In genomic region chr2:84736312-84737161, GRCm38 (mm10) we compare ENCODE assay signal across 8 mouse cellular contexts. TPM values are rescaled to one million over a fixed set of nuclear protein-coding genes. Genes with fewer than 3 reads are reported as not detected.
DNase-seq lines count a peak whose midpoint lies in the region; ATAC-seq and TF ChIP-seq lines count a peak whose summit lies in the region.

No protein-coding gene starts in this region.

- H3K27me3 ChIP-seq in lung, postnatal 0 days (replicated peaks; ENCODE audit: insufficient read depth, low read length): 0 out of 2 replicates have a peak, but pooled peaks cover 11% of the 10 kb centered on the region
- H3K27me3 ChIP-seq in embryonic facial prominence, embryonic 12.5 days: no peaks in the 10 kb centered on the region
- H3K27me3 ChIP-seq in intestine, embryonic 15.5 days (replicated peaks): 0 out of 2 replicates have a peak, but pooled peaks cover 9% of the 10 kb centered on the region
- H3K27me3 ChIP-seq in neural tube, embryonic 12.5 days (replicated peaks): no peaks in the 10 kb centered on the region

- no peak for DNase-seq in lung, postnatal 0 days (ENCODE audit: low spot score)
- DNase-seq in lung, postnatal 14 days: no peak
- DNase-seq in layer of hippocampus, postnatal 36 days: no peak
- no peak for DNase-seq in urinary bladder, adult 18-20 months (ENCODE audit: low spot score in 2 of 2)

- H3K4me2 ChIP-seq in lung, postnatal 0 days (replicated peaks; ENCODE audit: low read depth, low read length): peak overlapping the region; percentile 19
- H3K4me2 ChIP-seq in embryonic facial prominence, embryonic 12.5 days (replicated peaks): peak overlapping the region; percentile 97
- peak overlapping the region; percentile 53 for H3K4me2 ChIP-seq in intestine, embryonic 15.5 days (replicated peaks)
- H3K4me2 ChIP-seq in neural tube, embryonic 12.5 days (replicated peaks): peak overlapping the region; percentile 58

- TF ChIP-seq EP300 in lung, postnatal 0 days (IDR thresholded peaks at IDR 0.05): no peak

- ATAC-seq in lung, postnatal 0 days: no peak
- ATAC-seq in embryonic facial prominence, embryonic 12.5 days (ENCODE audit: insufficient number of reproducible peaks, insufficient read depth, low FRiP score, low TSS enrichment): no peak
- no peak for ATAC-seq in intestine, embryonic 15.5 days
- no peak for ATAC-seq in neural tube, embryonic 12.5 days (ENCODE audit: low FRiP score, low read depth)
- no peak for ATAC-seq in megakaryocyte progenitor cell, adult 5-6 weeks (replicated peaks; ENCODE audit: poor library complexity)

- H3K9me3 ChIP-seq in lung, postnatal 0 days (ENCODE audit: low read length): no peaks in the 10 kb centered on the region
- no peaks in the 10 kb centered on the region for H3K9me3 ChIP-seq in embryonic facial prominence, embryonic 12.5 days
- no peaks in the 10 kb centered on the region for H3K9me3 ChIP-seq in intestine, embryonic 15.5 days
- H3K9me3 ChIP-seq in neural tube, embryonic 12.5 days: no peaks in the 10 kb centered on the region

- H3K9ac ChIP-seq in lung, postnatal 0 days (replicated peaks; ENCODE audit: low read depth): no peak overlapping the region
- H3K9ac ChIP-seq in embryonic facial prominence, embryonic 12.5 days: no peak overlapping the region
- H3K9ac ChIP-seq in intestine, embryonic 15.5 days: no peak overlapping the region
- H3K9ac ChIP-seq in neural tube, embryonic 12.5 days: peak overlapping the region; percentile 70

- no peak overlapping the region; the same call in 1 of the 2 replicates for H3K4me3 ChIP-seq in lung, postnatal 0 days (ENCODE audit: low read depth, low read length)
- H3K4me3 ChIP-seq in embryonic facial prominence, embryonic 12.5 days: peak overlapping the region; percentile 9; the same call in 1 of the 2 replicates
- 0 out of 2 replicates have a peak overlapping the region, but pooled peaks have one; percentile 2 for H3K4me3 ChIP-seq in intestine, embryonic 15.5 days (replicated peaks)
- peak overlapping the region; percentile 43 for H3K4me3 ChIP-seq in neural tube, embryonic 12.5 days

- H3K36me3 ChIP-seq in lung, postnatal 0 days (ENCODE audit: insufficient read depth, low read length): no peaks in the 10 kb centered on the region
- peaks cover 14% of the 10 kb centered on the region; the same call in 1 of the 2 replicates for H3K36me3 ChIP-seq in embryonic facial prominence, embryonic 12.5 days
- H3K36me3 ChIP-seq in intestine, embryonic 15.5 days: no peaks in the 10 kb centered on the region
- peaks cover 12% of the 10 kb centered on the region; the same call in 1 of the 2 replicates for H3K36me3 ChIP-seq in neural tube, embryonic 12.5 days

- H3K4me1 ChIP-seq in lung, postnatal 0 days (ENCODE audit: insufficient read depth, low read depth, low read length): peaks cover 16% of the 10 kb centered on the region; the same call in 1 of the 2 replicates
- H3K4me1 ChIP-seq in embryonic facial prominence, embryonic 12.5 days: peaks cover 79% of the 10 kb centered on the region
- H3K4me1 ChIP-seq in intestine, embryonic 15.5 days (replicated peaks): peaks cover 74% of the 10 kb centered on the region
- H3K4me1 ChIP-seq in neural tube, embryonic 12.5 days: peaks cover 66% of the 10 kb centered on the region

- TF ChIP-seq CTCF in lung, postnatal 0 days (IDR thresholded peaks at IDR 0.05): no peak

- H3K27ac ChIP-seq in lung, postnatal 0 days (ENCODE audit: low read length): no peak overlapping the region
- peak overlapping the region; percentile 83 for H3K27ac ChIP-seq in embryonic facial prominence, embryonic 12.5 days
- no peak overlapping the region for H3K27ac ChIP-seq in intestine, embryonic 15.5 days
- no peak overlapping the region; the same call in 1 of the 2 replicates for H3K27ac ChIP-seq in neural tube, embryonic 12.5 days

- 4% methylated on average over 27 of the region's 27 CpGs for WGBS in lung, postnatal 0 days
- 5% methylated on average over 27 of the region's 27 CpGs for WGBS in embryonic facial prominence, embryonic 12.5 days
- 5% methylated on average over 27 of the region's 27 CpGs for WGBS in intestine, embryonic 15.5 days
- WGBS in neural tube, embryonic 12.5 days: 7% methylated on average over 27 of the region's 27 CpGs

RNA-seq across cellular contexts. Expression of gene Ypel4, which starts 2.7 kb away (rescaled TPM):
- 2.6 and 3.4 TPM in 2 replicates for polyA plus RNA-seq in lung, postnatal 0 days (2015; fragmentation: Nextera tagmentation; extraction: Ambion mirVana)
- polyA plus RNA-seq in embryonic facial prominence, embryonic 12.5 days (2016; fragmentation: Nextera tagmentation; extraction: Ambion mirVana): 12.3 and 13.7 TPM in 2 replicates
- polyA plus RNA-seq in intestine, embryonic 15.5 days (2015; fragmentation: Nextera tagmentation; extraction: Ambion mirVana): 5.1 and 6.0 TPM in 2 replicates
- polyA plus RNA-seq in neural tube, embryonic 12.5 days (2016; fragmentation: Nextera tagmentation; extraction: Ambion mirVana): 20.5 and 21.4 TPM in 2 replicates
- total RNA-seq in layer of hippocampus, postnatal 36 days (2021): 10 to 100 TPM; 79.7 to 82.7 TPM
- 0.07 and 0.12 TPM in 2 replicates for total RNA-seq in megakaryocyte progenitor cell, adult 5-6 weeks (2015)
- 0.27 TPM in 1 of 2 replicates, not detected in the other for total RNA-seq in megakaryocyte progenitor cell, adult 5-6 weeks (2017)

RNA-seq across cellular contexts. Expression of gene Gm19426, which starts 6.9 kb away (rescaled TPM):
- 5.6 and 6.5 TPM in 2 replicates for polyA plus RNA-seq in lung, postnatal 0 days (2015; fragmentation: Nextera tagmentation; extraction: Ambion mirVana)
- polyA plus RNA-seq in embryonic facial prominence, embryonic 12.5 days (2016; fragmentation: Nextera tagmentation; extraction: Ambion mirVana): 13.0 and 13.9 TPM in 2 replicates
- 5.5 and 6.1 TPM in 2 replicates for polyA plus RNA-seq in intestine, embryonic 15.5 days (2015; fragmentation: Nextera tagmentation; extraction: Ambion mirVana)
- polyA plus RNA-seq in neural tube, embryonic 12.5 days (2016; fragmentation: Nextera tagmentation; extraction: Ambion mirVana): 7.8 and 9.0 TPM in 2 replicates
- total RNA-seq in layer of hippocampus, postnatal 36 days (2021): 1 to 10 TPM; 2.8 to 3.4 TPM
- 0.39 TPM in 1 of 2 replicates, not detected in the other for total RNA-seq in megakaryocyte progenitor cell, adult 5-6 weeks (2015)
- total RNA-seq in megakaryocyte progenitor cell, adult 5-6 weeks (2017): not detected in 2 replicates

RNA-seq across cellular contexts. Expression of gene Clp1, which starts 9.4 kb away (rescaled TPM):
- 19.3 and 19.5 TPM in 2 replicates for polyA plus RNA-seq in lung, postnatal 0 days (2015; fragmentation: Nextera tagmentation; extraction: Ambion mirVana)
- polyA plus RNA-seq in embryonic facial prominence, embryonic 12.5 days (2016; fragmentation: Nextera tagmentation; extraction: Ambion mirVana): 41.9 and 43.8 TPM in 2 replicates
- 26.3 and 26.7 TPM in 2 replicates for polyA plus RNA-seq in intestine, embryonic 15.5 days (2015; fragmentation: Nextera tagmentation; extraction: Ambion mirVana)
- polyA plus RNA-seq in neural tube, embryonic 12.5 days (2016; fragmentation: Nextera tagmentation; extraction: Ambion mirVana): 36.4 and 37.1 TPM in 2 replicates
- total RNA-seq in layer of hippocampus, postnatal 36 days (2021): 1 to 10 TPM; 8.7 to 10.0 TPM
- 42.5 and 44.7 TPM in 2 replicates for total RNA-seq in megakaryocyte progenitor cell, adult 5-6 weeks (2015)
- total RNA-seq in megakaryocyte progenitor cell, adult 5-6 weeks (2017): 37.3 and 43.5 TPM in 2 replicates

RNA-seq across cellular contexts. Expression of gene Zdhhc5, which starts 21.6 kb away (rescaled TPM):
- polyA plus RNA-seq in lung, postnatal 0 days (2015; fragmentation: Nextera tagmentation; extraction: Ambion mirVana): 15.8 and 19.9 TPM in 2 replicates
- polyA plus RNA-seq in embryonic facial prominence, embryonic 12.5 days (2016; fragmentation: Nextera tagmentation; extraction: Ambion mirVana): 31.2 and 33.9 TPM in 2 replicates
- polyA plus RNA-seq in intestine, embryonic 15.5 days (2015; fragmentation: Nextera tagmentation; extraction: Ambion mirVana): 24.6 and 26.5 TPM in 2 replicates
- polyA plus RNA-seq in neural tube, embryonic 12.5 days (2016; fragmentation: Nextera tagmentation; extraction: Ambion mirVana): 24.3 and 27.1 TPM in 2 replicates
- 10 to 100 TPM; 37.1 to 38.9 TPM for total RNA-seq in layer of hippocampus, postnatal 36 days (2021)
- total RNA-seq in megakaryocyte progenitor cell, adult 5-6 weeks (2015): 44.0 and 46.1 TPM in 2 replicates
- total RNA-seq in megakaryocyte progenitor cell, adult 5-6 weeks (2017): 29.1 and 30.6 TPM in 2 replicates

RNA-seq across cellular contexts. Expression of gene Serping1, which starts 38.7 kb away (rescaled TPM):
- polyA plus RNA-seq in lung, postnatal 0 days (2015; fragmentation: Nextera tagmentation; extraction: Ambion mirVana): 269 and 283 TPM in 2 replicates
- 24.7 and 24.9 TPM in 2 replicates for polyA plus RNA-seq in embryonic facial prominence, embryonic 12.5 days (2016; fragmentation: Nextera tagmentation; extraction: Ambion mirVana)
- 59.7 and 60.5 TPM in 2 replicates for polyA plus RNA-seq in intestine, embryonic 15.5 days (2015; fragmentation: Nextera tagmentation; extraction: Ambion mirVana)
- polyA plus RNA-seq in neural tube, embryonic 12.5 days (2016; fragmentation: Nextera tagmentation; extraction: Ambion mirVana): 33.8 and 34.5 TPM in 2 replicates
- total RNA-seq in layer of hippocampus, postnatal 36 days (2021): 1 to 10 TPM; 5.5 to 7.5 TPM
- total RNA-seq in megakaryocyte progenitor cell, adult 5-6 weeks (2015): 0.22 TPM in 1 of 2 replicates, not detected in the other
- not detected in 2 replicates for total RNA-seq in megakaryocyte progenitor cell, adult 5-6 weeks (2017)

Comparison
In these comparisons a context has a peak if more than half of its experiments do, and no peak if none do; other contexts are left out.
1. H3K4me2 ChIP-seq: peak in every context shown above with its lines; median percentile 97 in embryonic facial prominence, embryonic 12.5 days; 58 in neural tube, embryonic 12.5 days; 53 in intestine, embryonic 15.5 days; 19 in lung, postnatal 0 days.